Mouse (Mus musculus) B cell, adult 2 months (primary cell): ENCODE data around the gene Hoxc9.

Experiments
- DNase-seq, 2 experiments: peaks; one replicate each; pipeline ENCODE4 v3.0.0; 2022

The Hoxc9 gene

GRCm38 (mm10) chr15:102976171-102976570 is at the start of gene Hoxc9:
Gene Hoxc9, plus strand, starts transcription at chr15:102976439.
- DNase-seq: no peak

- no peak for DNase-seq
These were observed 49.1 kb upstream of the Hoxc9 start for GRCm38 (mm10) chr15:102927032-102927645.

- no peak for DNase-seq
These were observed 44.4 kb upstream of the Hoxc9 start for GRCm38 (mm10) chr15:102931706-102932358.

- DNase-seq: no peak
These were observed 41.8 kb upstream of the Hoxc9 start for GRCm38 (mm10) chr15:102934438-102934837.

- no peak for DNase-seq
These were observed 41.3 kb upstream of the Hoxc9 start for GRCm38 (mm10) chr15:102934897-102935296.

GRCm38 (mm10) chr15:102936279-102936972 is 39.8 kb upstream of the Hoxc9 start, which contains the start of gene Hoxc12:
Gene Hoxc12, plus strand, starts transcription at chr15:102936757.
- DNase-seq: no peak

GRCm38 (mm10) chr15:102937036-102937666 is 39.1 kb upstream of the Hoxc9 start:
- no peak for DNase-seq

GRCm38 (mm10) chr15:102939256-102940155 is 36.7 kb upstream of the Hoxc9 start:
- DNase-seq: no peak

- no peak for DNase-seq
These were observed 33.3 kb upstream of the Hoxc9 start for GRCm38 (mm10) chr15:102942739-102943467.

- no peak for DNase-seq
These were observed 32.8 kb upstream of the Hoxc9 start for GRCm38 (mm10) chr15:102943468-102943813.

- no peak for DNase-seq
These were observed 30.8 kb upstream of the Hoxc9 start for GRCm38 (mm10) chr15:102945185-102946077.

GRCm38 (mm10) chr15:102947276-102947675 is 29.0 kb upstream of the Hoxc9 start:
- DNase-seq: no peak

- no peak for DNase-seq
These were observed 27.4 kb upstream of the Hoxc9 start for GRCm38 (mm10) chr15:102948842-102949241.

- DNase-seq: no peak
These were observed 26.5 kb upstream of the Hoxc9 start for GRCm38 (mm10) chr15:102949696-102950095.

GRCm38 (mm10) chr15:102950877-102951276 is 25.4 kb upstream of the Hoxc9 start:
- no peak for DNase-seq

GRCm38 (mm10) chr15:102953561-102953960 is 22.7 kb upstream of the Hoxc9 start:
- DNase-seq: no peak

GRCm38 (mm10) chr15:102954192-102955006 is 21.8 kb upstream of the Hoxc9 start, which contains the start of gene Hoxc11:
Gene Hoxc11, plus strand, starts transcription at chr15:102954427.
- no peak for DNase-seq

GRCm38 (mm10) chr15:102955007-102955382 is 21.2 kb upstream of the Hoxc9 start:
- no peak for DNase-seq

- DNase-seq: no peak
These were observed 20.2 kb upstream of the Hoxc9 start for GRCm38 (mm10) chr15:102955833-102956640.
